Mouse (Mus musculus): Measurements from ENCODE around the gene Ripor3.

GRCm38 (mm10) chr2:167950681-167951080 lies 59.7 kb downstream of the Ripor3 start:
- TF ChIP-seq CTCF (IDR thresholded peaks at IDR 0.05; ENCODE audit: low read depth, low read length) (no peak), GATA1 (IDR thresholded peaks at IDR 0.05; ENCODE audit: borderline replicate concordance, low read length) (no peak)

Data from G1E (cell line).